Mouse (Mus musculus): ENCODE measurements at regions not wholly inside any gene's neighbourhood (a gene's known extent, or its start where the extent isn't known, plus 50 kb on each side); places are given as distances from the start of the nearest gene placed in this dataset.

DNA sequence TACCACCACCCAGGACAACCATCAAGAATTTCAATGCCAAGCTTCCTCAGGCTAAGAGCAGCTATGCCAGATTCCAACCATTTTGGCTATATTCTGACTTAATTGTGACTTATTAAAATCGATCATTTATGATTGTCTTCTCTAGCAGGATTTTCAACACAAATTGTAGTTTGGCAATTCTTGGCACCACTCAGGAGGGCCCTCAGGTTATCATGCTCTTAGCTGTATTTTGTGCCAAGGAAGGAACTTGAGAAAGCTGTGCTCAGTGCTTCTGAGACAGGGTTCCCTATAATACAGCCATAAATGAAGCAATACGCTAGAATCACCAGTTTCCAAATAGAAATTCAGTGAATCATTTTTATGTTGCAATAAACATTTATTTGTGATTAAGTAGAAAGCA lies 232.7 kb upstream of the Emcn start:
- Histone ChIP-seq H3K36me3 (no peaks in the 10 kb centered on the region), H3K4me2 (no peak overlapping the region), H3K27ac (ENCODE audit: poor library complexity, severe bottlenecking) (no peak overlapping the region), H3K9me3 (replicated peaks) (no peaks in the 10 kb centered on the region), H3K4me3 (no peak overlapping the region), H3K4me1 (replicated peaks) (no peaks in the 10 kb centered on the region), H3K9ac (no peak overlapping the region), H3K27me3 (replicated peaks) (no peaks in the 10 kb centered on the region)
- ATAC-seq (ENCODE audit: insufficient number of reproducible peaks, low FRiP score), result no peak
- WGBS, result 80% methylated on average over 2 of the region's 2 CpGs

DNA sequence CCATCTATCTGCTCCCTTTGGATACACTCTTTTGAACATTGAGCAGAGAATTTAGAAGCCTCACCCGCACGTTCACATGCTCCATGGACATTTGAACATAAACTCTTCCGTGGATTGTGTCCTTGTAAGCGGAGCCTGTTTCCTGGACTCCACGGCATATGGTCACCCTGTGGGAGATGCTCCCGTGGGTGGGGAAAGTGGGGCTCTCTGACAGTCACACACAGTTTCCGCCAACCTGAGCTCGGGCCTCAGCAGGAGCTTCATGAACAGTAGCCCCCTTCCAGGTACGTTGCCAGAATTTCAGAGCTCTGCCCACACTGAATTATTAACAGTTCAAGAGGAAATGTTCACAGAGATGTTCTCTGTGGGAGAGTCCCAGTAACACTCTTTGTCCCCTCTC lies 231.1 kb upstream of the Emcn start:
- Histone ChIP-seq H3K9ac (no peak overlapping the region), H3K27ac (ENCODE audit: poor library complexity, severe bottlenecking) (no peak overlapping the region), H3K9me3 (replicated peaks) (no peaks in the 10 kb centered on the region), H3K36me3 (no peaks in the 10 kb centered on the region), H3K4me3 (no peak overlapping the region), H3K4me2 (no peak overlapping the region), H3K27me3 (replicated peaks) (no peaks in the 10 kb centered on the region), H3K4me1 (replicated peaks) (no peaks in the 10 kb centered on the region)
- ATAC-seq (ENCODE audit: insufficient number of reproducible peaks, low FRiP score), result no peak
- WGBS, result 81% methylated on average over 9 of the region's 9 CpGs

DNA sequence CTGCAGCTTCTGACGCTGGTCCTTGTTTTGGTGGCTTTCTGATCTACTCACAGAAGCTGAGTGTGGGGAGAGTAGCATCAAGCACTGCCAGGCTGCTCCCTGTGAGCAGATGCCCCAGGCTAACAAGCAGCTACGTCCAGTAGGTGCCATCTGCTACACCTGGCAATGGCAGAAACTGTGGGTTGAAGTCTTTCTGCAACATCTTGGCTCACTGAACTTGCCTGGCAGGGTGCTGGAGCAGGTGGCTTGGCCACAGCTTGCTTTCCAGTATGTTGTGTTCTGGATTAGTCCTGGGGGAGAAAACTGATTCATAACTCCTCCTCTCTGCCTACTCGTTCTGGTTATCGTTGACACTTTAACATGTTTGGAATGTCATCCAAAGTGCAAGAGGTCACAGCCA lies 230.4 kb upstream of the Emcn start:
- H3K4me3 ChIP-seq, result no peak overlapping the region
- no peaks in the 10 kb centered on the region for H3K4me1 ChIP-seq (replicated peaks)
- no peak overlapping the region for H3K9ac ChIP-seq
- no peak overlapping the region for H3K27ac ChIP-seq (ENCODE audit: poor library complexity, severe bottlenecking)
- no peaks in the 10 kb centered on the region for H3K36me3 ChIP-seq
- H3K4me2 ChIP-seq, result no peak overlapping the region
- whole genome bisulfite sequencing, result 65% methylated on average over 4 of the region's 4 CpGs
- ATAC-seq (ENCODE audit: insufficient number of reproducible peaks, low FRiP score), result no peak
- no peaks in the 10 kb centered on the region for H3K27me3 ChIP-seq (replicated peaks)
- no peaks in the 10 kb centered on the region for H3K9me3 ChIP-seq (replicated peaks)

DNA sequence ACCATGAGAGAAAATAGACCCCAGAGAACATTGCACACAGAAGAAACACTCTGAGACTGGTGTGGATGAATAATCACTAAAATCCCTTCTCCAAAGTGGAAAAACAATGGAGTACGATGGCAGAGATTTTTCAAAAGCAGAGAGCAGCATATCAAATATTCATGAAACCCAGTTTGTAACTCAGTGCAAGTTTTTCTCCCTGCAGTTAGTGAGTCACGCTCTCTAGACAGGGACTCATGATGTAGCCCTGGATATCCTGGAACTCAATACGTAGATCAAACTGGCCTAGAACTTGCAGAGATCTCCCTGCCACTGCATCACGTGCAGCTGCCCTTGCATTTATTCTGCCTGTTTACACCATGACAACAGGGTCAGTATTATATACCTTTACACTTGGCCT lies 210.9 kb upstream of the Emcn start:
- Histone ChIP-seq H3K36me3 (no peaks in the 10 kb centered on the region), H3K9ac (no peak overlapping the region), H3K9me3 (replicated peaks) (no peaks in the 10 kb centered on the region), H3K27me3 (replicated peaks) (no peaks in the 10 kb centered on the region), H3K4me2 (no peak overlapping the region), H3K27ac (ENCODE audit: poor library complexity, severe bottlenecking) (no peak overlapping the region), H3K4me3 (no peak overlapping the region), H3K4me1 (replicated peaks) (no peaks in the 10 kb centered on the region)
- no peak for ATAC-seq (ENCODE audit: insufficient number of reproducible peaks, low FRiP score)
- WGBS, result 76% methylated on average over 4 of the region's 4 CpGs

DNA sequence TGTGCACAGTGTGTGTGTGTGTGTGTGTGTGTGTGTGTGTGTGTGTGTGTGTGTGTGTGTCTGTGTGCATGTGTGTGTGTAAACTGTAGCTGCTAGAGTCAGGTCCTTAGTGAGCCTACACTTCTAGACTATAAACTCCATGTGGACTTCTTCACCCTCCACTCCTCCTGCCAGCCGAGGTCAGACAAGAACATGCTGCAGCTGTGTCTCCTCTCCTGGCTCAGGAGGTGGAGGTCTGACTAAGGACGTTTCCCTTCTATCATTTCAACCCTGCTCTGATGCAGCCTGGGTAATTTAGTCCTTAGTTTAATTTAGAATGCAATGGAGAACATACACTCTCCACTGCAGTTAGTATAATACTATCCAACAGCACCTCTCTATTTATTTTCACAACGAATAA lies 198.8 kb upstream of the Emcn start:
- H3K9me3 ChIP-seq (replicated peaks), result no peaks in the 10 kb centered on the region
- no peak overlapping the region for H3K4me3 ChIP-seq
- H3K4me2 ChIP-seq, result no peak overlapping the region
- H3K27ac ChIP-seq (ENCODE audit: poor library complexity, severe bottlenecking), result no peak overlapping the region
- H3K27me3 ChIP-seq (replicated peaks), result no peaks in the 10 kb centered on the region
- 53% methylated on average over 3 of the region's 3 CpGs for WGBS
- no peaks in the 10 kb centered on the region for H3K4me1 ChIP-seq (replicated peaks)
- H3K9ac ChIP-seq, result no peak overlapping the region
- H3K36me3 ChIP-seq, result no peaks in the 10 kb centered on the region
- no peak for ATAC-seq (ENCODE audit: insufficient number of reproducible peaks, low FRiP score)

DNA sequence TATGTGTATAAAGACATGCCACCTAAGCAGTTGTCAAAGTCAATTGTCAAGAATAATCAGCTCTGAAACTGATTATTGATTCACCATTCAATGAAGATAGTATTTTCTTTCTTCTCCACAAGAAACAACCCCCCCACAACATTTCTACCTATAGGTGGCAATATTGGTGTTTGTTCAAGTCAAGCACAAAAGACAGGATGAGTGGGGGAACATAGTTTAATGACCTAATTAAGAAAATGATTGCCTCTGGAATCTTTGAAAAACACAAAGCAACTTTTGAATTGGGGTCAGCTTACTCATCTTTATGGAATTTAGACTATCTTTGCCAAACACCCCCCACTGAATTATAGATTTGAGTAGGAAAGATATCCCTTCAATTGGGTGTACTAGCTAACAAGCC lies 194.8 kb upstream of the Emcn start:
- Histone ChIP-seq H3K9me3 (replicated peaks) (no peaks in the 10 kb centered on the region), H3K9ac (no peak overlapping the region), H3K4me3 (no peak overlapping the region), H3K4me1 (replicated peaks) (no peaks in the 10 kb centered on the region), H3K4me2 (no peak overlapping the region), H3K27ac (ENCODE audit: poor library complexity, severe bottlenecking) (no peak overlapping the region), H3K27me3 (replicated peaks) (no peaks in the 10 kb centered on the region), H3K36me3 (no peaks in the 10 kb centered on the region)
- no peak for ATAC-seq (ENCODE audit: insufficient number of reproducible peaks, low FRiP score)

DNA sequence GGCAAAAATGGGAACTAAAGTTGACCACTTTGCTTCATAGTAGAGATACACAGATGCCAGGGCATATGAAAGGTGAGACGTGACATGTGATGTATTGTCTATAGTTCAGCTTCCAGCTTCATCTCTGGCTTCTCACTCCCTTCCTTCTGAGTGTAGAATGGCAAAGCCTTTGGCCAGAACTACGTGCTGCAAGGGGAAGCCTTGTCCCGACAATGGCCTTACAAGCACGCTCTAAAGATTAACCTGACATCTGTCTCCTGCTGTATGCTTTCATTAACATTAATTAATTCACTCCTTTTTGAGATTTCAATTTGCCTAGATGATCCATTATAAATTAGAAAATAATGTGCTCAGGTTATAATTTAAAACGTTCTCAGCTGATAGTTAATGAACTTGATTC lies 193.5 kb upstream of the Emcn start:
- 73% methylated on average over 5 of the region's 5 CpGs for WGBS
- ATAC-seq (ENCODE audit: insufficient number of reproducible peaks, low FRiP score), result no peak
- Histone ChIP-seq H3K9me3 (replicated peaks) (no peaks in the 10 kb centered on the region), H3K9ac (no peak overlapping the region), H3K4me3 (no peak overlapping the region), H3K27me3 (replicated peaks) (no peaks in the 10 kb centered on the region), H3K4me1 (replicated peaks) (no peaks in the 10 kb centered on the region), H3K27ac (ENCODE audit: poor library complexity, severe bottlenecking) (no peak overlapping the region), H3K36me3 (no peaks in the 10 kb centered on the region), H3K4me2 (no peak overlapping the region)

DNA sequence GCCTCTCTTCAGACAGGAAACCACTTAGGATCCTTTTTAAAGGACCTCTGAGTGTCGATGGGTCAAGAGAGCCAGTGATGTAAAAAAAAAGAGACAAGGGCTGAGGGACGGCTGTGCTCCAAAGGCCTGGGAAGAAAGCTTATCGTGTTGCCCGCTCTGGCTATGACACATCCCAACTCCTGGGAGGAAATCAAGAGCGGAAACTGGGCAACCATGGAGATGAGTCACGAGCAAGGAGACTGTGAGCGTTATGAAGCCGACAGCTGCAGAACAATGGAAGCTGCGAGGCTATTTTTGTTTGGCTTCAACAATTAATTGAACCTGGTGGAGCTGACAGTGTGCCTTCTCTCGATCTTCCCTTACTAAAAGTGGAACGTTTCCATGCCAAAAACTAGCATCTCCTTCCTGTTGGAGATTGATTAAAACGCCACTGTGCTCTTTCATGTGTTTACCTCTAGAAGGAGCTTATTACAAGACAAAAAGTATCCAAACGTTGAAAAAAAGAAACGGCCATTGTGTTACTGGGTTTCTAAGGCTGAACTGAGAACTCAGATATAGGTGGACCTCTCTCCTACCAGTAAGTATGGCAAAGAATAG lies 190.4 kb upstream of the Emcn start:
- Histone ChIP-seq H3K9me3 (replicated peaks) (no peaks in the 10 kb centered on the region), H3K4me2 (peak overlapping the region; percentile 2; the same call in 1 of the 2 replicates), H3K9ac (no peak overlapping the region), H3K27ac (ENCODE audit: poor library complexity, severe bottlenecking) (peak overlapping the region; percentile 71), H3K4me3 (no peak overlapping the region), H3K36me3 (no peaks in the 10 kb centered on the region), H3K4me1 (replicated peaks) (no peaks in the 10 kb centered on the region), H3K27me3 (replicated peaks) (no peaks in the 10 kb centered on the region)
- peak; percentile 59 for ATAC-seq (ENCODE audit: insufficient number of reproducible peaks, low FRiP score)
- WGBS, result 42% methylated on average over 14 of the region's 14 CpGs

DNA sequence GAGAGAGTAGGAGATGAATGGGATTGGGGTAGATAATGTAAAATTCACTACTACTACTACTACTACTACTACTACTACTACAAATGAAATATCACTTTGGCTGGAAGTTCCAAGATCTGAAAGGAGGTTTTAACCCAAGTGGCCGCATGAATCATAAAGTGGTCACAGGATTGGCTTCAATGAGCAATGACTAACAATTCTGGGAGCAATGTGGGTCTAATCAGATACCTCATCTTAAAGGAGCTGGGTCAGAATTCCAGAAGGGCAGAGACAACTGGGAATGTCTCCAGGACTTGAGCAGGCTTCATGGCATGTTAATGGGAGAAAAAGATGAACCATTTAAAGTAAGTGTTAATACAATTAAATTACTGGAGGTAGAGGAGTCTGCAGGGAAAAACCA lies 189.4 kb upstream of the Emcn start:
- no peak overlapping the region for H3K9ac ChIP-seq
- 87% methylated on average over 1 of the region's 1 CpGs for WGBS
- no peak overlapping the region for H3K27ac ChIP-seq (ENCODE audit: poor library complexity, severe bottlenecking)
- no peaks in the 10 kb centered on the region for H3K9me3 ChIP-seq (replicated peaks)
- no peak for ATAC-seq (ENCODE audit: insufficient number of reproducible peaks, low FRiP score)
- peaks cover 3% of the 10 kb centered on the region for H3K4me1 ChIP-seq (replicated peaks)
- no peak overlapping the region for H3K4me3 ChIP-seq
- no peaks in the 10 kb centered on the region for H3K36me3 ChIP-seq
- H3K4me2 ChIP-seq, result no peak overlapping the region
- no peaks in the 10 kb centered on the region for H3K27me3 ChIP-seq (replicated peaks)

DNA sequence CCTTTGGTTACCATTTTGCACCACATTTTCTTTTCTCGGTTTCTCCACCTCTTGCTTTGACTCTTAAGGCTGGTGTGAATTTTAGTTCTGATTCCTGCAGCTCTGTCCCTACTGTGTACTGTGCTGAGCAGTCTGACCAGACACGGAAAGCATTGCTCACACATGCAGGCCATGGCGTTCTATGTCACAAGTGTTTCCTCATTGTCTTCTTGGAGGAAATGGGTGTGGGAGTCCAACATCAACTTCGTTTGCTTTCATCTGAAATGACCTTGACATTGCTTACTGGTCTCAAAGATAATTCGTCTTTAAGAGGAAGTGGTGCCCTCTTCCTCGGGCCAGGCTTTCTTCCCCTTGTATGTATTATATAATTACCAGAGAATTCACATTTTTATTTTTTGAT lies 187.6 kb upstream of the Emcn start:
- H3K4me3 ChIP-seq, result no peak overlapping the region
- H3K4me2 ChIP-seq, result no peak overlapping the region
- H3K27ac ChIP-seq (ENCODE audit: poor library complexity, severe bottlenecking), result no peak overlapping the region
- peaks cover 6% of the 10 kb centered on the region for H3K4me1 ChIP-seq (replicated peaks)
- WGBS, result 59% methylated on average over 6 of the region's 6 CpGs
- no peaks in the 10 kb centered on the region for H3K27me3 ChIP-seq (replicated peaks)
- no peak for ATAC-seq (ENCODE audit: insufficient number of reproducible peaks, low FRiP score)
- no peak overlapping the region for H3K9ac ChIP-seq
- no peaks in the 10 kb centered on the region for H3K36me3 ChIP-seq
- no peaks in the 10 kb centered on the region for H3K9me3 ChIP-seq (replicated peaks)

DNA sequence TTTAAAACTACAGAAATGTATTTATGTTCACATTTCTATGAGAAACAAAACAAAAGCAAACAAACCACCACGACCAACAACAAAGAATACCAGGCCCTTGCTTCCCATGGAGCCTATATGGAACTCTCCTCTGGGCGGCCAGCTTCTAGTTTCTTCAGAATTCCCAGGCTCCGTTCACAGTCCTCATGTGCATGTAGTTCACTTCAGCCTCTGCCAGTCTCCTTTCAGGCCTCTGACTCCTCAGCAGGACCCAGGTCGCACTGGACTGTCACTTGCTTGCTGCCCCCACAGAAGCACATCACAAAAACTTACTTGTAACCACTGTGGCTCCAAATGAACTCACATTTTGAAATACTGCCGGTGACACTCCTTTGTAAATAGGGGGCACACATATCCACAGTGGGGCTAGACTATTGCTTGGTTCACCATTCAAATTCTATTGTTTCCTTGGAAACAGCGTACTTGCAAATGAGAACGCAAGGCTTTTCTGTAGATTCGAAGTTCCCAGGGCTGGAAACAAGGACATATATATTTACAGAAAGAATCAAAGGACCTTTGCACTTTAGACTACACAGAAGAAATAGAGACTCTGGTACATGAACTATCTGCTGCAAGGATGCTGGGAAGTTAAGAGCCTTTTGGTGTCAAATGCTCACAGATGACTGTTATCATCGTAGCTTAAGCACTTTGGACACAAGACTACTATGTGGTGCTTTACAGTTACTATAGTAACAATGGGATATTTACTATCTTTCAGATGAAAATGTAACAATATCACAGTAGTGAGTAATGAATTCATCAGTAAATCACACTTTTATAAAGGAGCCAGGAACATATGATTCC lies 186.4 kb upstream of the Emcn start:
- no peaks in the 10 kb centered on the region for H3K27me3 ChIP-seq (replicated peaks)
- no peaks in the 10 kb centered on the region for H3K9me3 ChIP-seq (replicated peaks)
- 79% methylated on average over 9 of the region's 9 CpGs for WGBS
- no peak for ATAC-seq (ENCODE audit: insufficient number of reproducible peaks, low FRiP score)
- H3K4me2 ChIP-seq, result no peak overlapping the region
- H3K4me1 ChIP-seq (replicated peaks), result peaks cover 6% of the 10 kb centered on the region
- no peak overlapping the region for H3K4me3 ChIP-seq
- H3K36me3 ChIP-seq, result no peaks in the 10 kb centered on the region
- no peak overlapping the region for H3K27ac ChIP-seq (ENCODE audit: poor library complexity, severe bottlenecking)
- H3K9ac ChIP-seq, result no peak overlapping the region

DNA sequence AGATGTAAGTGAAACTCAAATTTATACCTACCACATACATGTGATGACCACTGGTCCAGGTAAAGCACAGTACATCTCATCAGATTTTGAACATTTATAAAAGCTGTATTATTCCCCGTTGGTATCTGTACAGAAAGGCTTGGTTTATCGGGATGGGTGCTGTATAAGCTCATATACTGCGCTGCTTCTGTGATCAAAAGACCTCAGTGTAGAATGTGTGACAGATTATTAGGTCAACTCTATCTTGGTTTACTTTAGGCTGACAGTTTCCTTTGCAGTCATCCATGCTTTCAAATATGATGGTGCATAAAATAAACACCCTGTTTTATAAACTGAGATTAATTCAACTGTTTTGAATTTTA lies 185.8 kb upstream of the Emcn start:
- no peak overlapping the region for H3K9ac ChIP-seq
- no peak overlapping the region for H3K27ac ChIP-seq (ENCODE audit: poor library complexity, severe bottlenecking)
- H3K9me3 ChIP-seq (replicated peaks), result no peaks in the 10 kb centered on the region
- ATAC-seq (ENCODE audit: insufficient number of reproducible peaks, low FRiP score), result no peak
- H3K4me1 ChIP-seq (replicated peaks), result peaks cover 6% of the 10 kb centered on the region
- H3K27me3 ChIP-seq (replicated peaks), result no peaks in the 10 kb centered on the region
- no peak overlapping the region for H3K4me2 ChIP-seq
- H3K4me3 ChIP-seq, result no peak overlapping the region
- WGBS, result 76% methylated on average over 3 of the region's 3 CpGs
- no peaks in the 10 kb centered on the region for H3K36me3 ChIP-seq
